Mouse (Mus musculus) brain, embryonic 14.5 days (tissue): ENCODE measurements around the gene Kalrn.

ENCODE experiments used
- CTCF ChIP-seq: fragments of 200-500 bp; IDR thresholded peaks from 2 replicates; pipeline ENCODE4 v1.5.1; 2012; ENCODE audit warnings: inconsistent platforms, mild to moderate bottlenecking, moderate library complexity, borderline replicate concordance; ENCODE audit not compliant: insufficient read depth, insufficient read length; ENCODE audit errors: extremely low read depth
- POLR2A ChIP-seq: fragments of 200-500 bp; IDR thresholded peaks from 2 replicates; pipeline ENCODE4 v1.6.1; 2012; ENCODE audit warnings: mild to moderate bottlenecking, inconsistent platforms, borderline replicate concordance; ENCODE audit not compliant: poor library complexity, insufficient read depth, insufficient read length, severe bottlenecking; ENCODE audit errors: extremely low read depth

DNA sequence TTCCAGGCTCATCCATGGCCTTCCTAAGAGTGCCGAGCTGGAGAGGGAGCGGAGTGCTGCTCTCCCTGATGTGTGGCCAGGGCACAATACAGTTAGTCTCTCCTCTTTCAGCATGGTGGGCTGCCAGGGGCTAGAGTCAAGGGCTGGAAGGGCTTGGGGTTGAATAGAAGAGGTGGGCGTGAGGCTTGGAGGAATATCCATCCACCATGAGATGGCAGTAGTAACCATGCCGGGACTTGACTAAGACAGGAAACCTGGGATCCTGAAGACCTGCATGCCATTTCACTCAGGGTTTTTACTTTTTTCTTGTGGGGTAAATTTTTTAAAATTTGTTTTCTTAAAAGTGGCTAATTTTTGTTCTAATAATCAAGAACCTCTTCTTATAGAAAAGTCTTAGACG is 365.4 kb downstream of the Kalrn start:
- TF ChIP-seq POLR2A, result no peak
- TF ChIP-seq CTCF, result peak; percentile 15; the same call in 1 of the 2 replicates
